Mouse (Mus musculus): ENCODE measurements around the gene Tvp23b.

Tvp23b gene

DNA sequence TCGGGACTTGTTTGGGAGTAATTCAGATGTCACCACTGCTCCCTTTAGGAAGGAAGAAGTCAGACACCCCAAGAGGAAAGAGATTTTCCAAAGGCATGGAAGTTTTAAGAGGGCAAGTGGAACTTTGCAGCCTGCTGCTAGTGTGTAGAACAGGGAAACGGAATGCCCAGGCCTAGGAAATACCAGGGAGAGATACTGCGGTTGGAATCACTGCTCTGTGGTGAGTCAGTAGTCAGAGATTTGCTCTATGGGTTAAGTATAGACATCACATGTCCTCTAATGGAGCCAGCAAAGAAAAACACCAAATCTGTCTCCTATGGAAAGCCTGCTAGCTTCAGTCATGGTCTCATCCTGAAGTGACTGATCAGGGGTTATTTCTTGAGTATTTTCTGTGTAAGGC is 60.9 kb downstream of the Tvp23b start:
- DNase-seq (ENCODE audit: low spot score in 2 of 2): no peak

DNA sequence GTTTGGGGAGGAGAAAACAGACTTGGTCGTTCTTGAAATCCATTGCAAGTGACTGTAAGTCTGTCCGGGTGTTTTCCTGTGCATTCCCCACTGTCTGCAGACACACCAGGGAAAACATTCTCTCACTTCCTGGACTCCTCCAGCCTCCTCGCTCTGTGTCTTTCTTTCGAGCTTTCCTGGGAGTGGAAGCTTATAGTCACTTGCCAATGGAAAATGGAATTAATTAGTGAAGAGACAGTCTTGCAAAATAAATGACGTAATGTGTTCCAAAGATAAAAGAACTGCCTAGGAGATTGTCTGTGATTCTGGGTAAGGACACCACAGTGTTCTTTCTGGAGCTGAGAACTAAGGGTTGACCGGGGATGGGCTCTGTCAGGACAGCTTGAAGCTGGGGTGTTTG is 64.3 kb downstream of the Tvp23b start:
- no peak for DNase-seq (ENCODE audit: low spot score in 2 of 2)

DNA sequence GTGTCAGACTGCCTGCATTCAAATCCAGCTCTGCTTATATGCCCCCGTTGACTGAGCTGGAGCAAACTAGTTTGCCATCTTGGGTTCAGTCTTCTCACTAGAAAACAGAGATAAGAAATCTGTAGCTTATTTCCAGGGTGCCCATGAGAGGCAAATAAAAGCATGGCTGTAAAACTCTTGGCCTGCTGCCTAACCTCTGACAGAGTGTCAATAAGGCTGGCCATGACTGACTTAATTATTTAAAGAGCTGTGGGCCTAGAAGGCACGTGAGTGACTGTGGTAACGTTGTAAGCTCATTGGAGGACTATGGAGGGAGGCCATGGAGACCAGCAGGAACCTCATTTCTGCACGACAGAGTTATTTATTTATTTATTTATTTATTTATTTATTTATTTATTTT is 66.3 kb downstream of the Tvp23b start:
- DNase-seq (ENCODE audit: low spot score in 2 of 2): no peak

DNA sequence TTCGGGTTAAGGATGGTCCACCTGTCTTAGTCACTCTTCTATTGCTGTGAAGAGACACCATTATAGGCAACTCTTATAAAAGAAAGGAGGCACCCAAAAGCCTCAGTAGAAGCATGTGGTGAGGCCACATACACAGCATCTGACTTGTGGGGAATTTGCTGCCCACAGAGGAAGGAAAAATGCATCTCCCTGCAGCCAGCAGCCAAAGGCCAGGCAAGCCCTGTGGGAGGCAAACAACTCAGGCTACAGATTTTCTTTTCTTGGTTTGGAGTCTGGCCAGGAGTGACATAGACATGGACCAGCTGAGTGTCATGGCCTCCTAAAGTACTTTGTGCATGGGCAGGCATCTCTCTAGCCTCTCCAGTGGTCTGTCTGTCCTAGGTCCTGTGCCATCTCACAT is 70.3 kb downstream of the Tvp23b start:
- no peak for DNase-seq (ENCODE audit: low spot score in 2 of 2)

DNA sequence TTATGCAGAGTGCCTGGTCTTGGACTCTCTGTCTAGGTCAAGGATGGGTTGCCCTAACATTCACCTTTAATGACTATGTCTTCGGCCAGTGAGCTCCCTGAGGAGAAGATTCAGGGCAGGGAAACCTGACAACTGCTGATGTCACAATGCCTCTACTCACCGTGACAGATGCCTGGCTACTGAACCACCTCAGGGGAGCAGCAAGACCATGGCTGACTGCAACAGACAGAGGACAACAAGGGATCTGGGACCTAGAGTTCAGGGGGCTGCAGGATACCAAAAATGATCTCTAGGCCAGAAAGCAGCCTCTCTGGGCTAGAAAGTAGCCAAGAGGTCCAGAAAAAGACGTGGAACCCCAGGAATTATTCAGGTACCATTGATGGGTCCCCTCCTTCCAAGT is 71.8 kb downstream of the Tvp23b start, which contains the start of gene Cdrt4:
Gene Cdrt4 (plus strand): TSS at position 182 of the 400 bp plus-strand sequence.
- no peak for DNase-seq (ENCODE audit: low spot score in 2 of 2)

DNA sequence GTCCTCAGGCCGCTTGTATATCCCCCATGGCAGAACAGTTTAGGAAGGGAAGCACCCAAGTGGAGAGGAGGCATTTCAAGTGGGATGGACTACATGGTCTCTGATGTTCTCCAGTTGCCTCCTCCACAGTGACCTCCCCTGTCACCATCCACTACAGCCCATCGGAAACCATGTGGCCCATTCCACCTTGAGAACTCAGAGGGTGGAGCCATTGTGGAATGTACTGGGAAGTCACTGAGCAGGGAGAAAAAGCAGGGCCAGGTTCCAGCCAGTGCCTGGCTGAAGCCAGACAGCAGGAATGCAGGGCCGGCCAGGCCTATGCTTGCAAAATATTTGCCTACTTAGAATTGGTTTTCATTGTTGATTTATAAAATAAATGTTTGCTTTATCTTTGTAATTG is 75.5 kb downstream of the Tvp23b start:
- DNase-seq (ENCODE audit: low spot score in 2 of 2): no peak

DNA sequence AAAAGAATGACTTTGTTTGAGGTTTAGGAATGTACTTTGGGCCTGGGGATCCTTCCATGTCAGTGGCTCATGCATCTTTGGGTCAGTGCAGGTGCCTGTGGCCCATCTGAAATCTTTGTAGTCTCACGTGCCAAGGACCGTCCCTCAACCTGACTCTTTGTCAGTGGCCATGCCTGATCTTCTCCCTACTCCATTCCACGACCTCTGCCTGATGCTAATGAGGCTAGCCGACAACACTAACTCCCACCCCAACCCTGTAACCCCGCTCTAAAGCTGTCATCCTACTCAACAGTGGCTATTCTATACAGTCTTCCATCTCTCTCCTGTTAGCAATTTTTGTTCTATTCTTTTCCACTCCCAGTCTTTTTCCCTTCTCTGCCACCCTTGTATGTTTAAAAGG is 75.9 kb downstream of the Tvp23b start:
- DNase-seq (ENCODE audit: low spot score in 2 of 2): no peak

DNA sequence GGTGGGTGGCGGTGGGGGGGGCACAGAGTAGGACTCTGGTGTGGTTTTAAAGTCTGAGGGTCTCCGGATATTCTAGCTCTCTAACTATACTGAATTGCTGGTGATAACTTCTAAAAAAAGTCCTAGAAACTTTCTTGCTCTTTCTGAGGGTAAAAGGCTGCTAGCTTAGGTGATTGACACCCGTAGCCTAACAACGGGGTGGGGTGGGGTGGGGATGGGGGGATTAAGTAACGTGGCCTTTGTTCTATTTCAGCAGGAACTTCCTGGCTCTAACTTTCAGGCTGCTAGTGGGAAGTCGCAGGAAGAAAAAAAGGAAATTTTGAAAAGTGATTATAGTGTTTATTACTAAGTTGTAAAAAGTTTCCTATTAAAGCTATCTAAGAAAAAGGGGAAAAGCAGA is 76.5 kb downstream of the Tvp23b start:
- DNase-seq (ENCODE audit: low spot score in 2 of 2): no peak

DNA sequence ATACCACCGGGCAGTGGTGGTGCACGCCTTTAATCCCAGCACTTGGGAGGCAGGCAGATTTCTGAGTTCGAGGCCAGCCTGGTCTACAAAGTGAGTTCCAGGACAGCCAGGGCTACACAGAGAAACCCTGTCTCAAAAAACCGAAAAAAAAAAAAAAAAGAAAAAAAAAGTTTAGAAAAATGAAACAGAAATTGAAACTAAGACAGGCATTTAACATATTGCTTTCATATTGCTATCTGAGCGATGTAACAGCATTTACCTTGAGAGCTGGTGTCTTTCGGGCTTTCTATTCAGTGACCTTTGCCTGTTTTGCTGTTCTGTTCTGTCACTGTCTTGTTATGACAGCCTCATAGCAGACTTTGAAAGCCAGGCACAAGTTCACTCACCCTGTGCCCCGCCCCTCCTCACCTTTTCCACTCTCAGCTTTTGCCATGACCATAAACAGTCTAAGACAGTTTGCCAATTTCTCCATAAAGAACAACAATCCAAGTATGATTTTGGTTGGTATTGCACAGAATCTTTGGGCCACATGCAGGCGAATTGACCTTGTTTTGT is 78.4 kb downstream of the Tvp23b start:
- DNase-seq (ENCODE audit: low spot score in 2 of 2): no peak

DNA sequence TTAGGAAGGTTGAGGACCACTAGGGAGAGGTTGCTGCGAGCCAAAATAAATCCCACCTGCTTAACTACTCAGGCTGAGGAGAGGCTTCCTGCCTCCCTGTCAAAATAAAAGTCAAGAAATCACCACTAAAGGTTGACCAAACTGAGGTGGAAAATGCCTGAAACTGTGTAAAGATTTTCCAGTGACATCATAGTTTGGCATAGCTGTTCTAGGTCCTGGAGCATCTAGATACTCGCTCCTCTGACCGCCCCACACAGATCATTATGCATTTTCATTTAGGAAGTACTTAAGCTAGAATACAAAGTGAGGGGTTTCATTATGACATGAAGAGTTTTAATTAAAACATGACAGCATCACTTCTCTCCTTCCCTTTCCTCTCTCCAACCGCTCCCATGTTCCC is 84.0 kb downstream of the Tvp23b start:
- DNase-seq (ENCODE audit: low spot score in 2 of 2): no peak

DNA sequence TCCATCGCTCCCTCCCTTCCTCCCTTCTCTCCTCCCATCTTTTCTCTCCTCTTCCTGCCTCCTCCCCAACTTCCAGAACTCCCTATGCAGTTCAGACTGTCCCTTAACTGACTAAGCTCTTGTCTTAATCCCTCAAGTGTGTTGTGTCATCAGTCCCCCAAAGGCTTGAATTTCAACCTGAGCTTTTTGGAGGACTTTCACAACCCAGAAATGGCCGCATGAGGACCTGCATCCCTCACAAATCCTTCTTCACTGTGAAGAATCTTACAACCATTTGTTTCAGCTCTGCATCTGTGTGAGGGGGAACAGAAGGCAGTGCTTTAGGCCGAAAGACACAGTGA is 87.1 kb downstream of the Tvp23b start:
- DNase-seq (ENCODE audit: low spot score in 2 of 2): no peak
